Mouse (Mus musculus): ENCODE data around the gene Aipl1.

- TF ChIP-seq ELF1 (IDR thresholded peaks at IDR 0.05; ENCODE audit: low read depth, low read length), result no peak
- TF ChIP-seq POLR2A (IDR thresholded peaks at IDR 0.05; ENCODE audit: control insufficient read depth in 1 of 2, insufficient read depth in 1 of 2, low read depth in 1 of 2, low read length in 2 of 2, poor library complexity in 1 of 2), result no peak
- no peak for TF ChIP-seq CTCF (IDR thresholded peaks at IDR 0.05 in 2 of 3, conservative IDR thresholded peaks at IDR 0.05 in 1 of 3; ENCODE audit: control insufficient read depth in 1 of 3, insufficient read depth in 1 of 3, low read depth in 2 of 3, low read length in 3 of 3, poor library complexity in 1 of 3, severe bottlenecking in 1 of 3)
- no peak for TF ChIP-seq SMC3 (IDR thresholded peaks at IDR 0.05; ENCODE audit: low read depth, low read length)
- no peak for TF ChIP-seq KAT2A (conservative IDR thresholded peaks at IDR 0.05; ENCODE audit: low read depth, low read length)
- no peak for TF ChIP-seq EP300 (IDR thresholded peaks at IDR 0.05; ENCODE audit: low read depth in 1 of 2, low read length in 2 of 2)
- no peak for TF ChIP-seq ZC3H11A (IDR thresholded peaks at IDR 0.05; ENCODE audit: low read depth, low read length)
- no peak for TF ChIP-seq MEF2A (IDR thresholded peaks at IDR 0.05; ENCODE audit: extremely low read depth, insufficient replicate concordance, low read depth, low read length, poor library complexity, severe bottlenecking)
- TF ChIP-seq JUND (IDR thresholded peaks at IDR 0.05; ENCODE audit: low read depth, low read length), result no peak
These were observed 37.1 kb downstream of the Aipl1 start for GRCm38 (mm10) chr11:72000194-72000593.
